Mouse (Mus musculus): ENCODE measurements around the gene 1810055G02Rik. TPM values are rescaled to one million over a fixed set of nuclear protein-coding genes. Genes with fewer than 3 reads are reported as not detected.

The 1810055G02Rik gene
- polyA plus RNA-seq, 1 experiment = 61.9 TPM

- H3K36me3 ChIP-seq (ENCODE audit: control insufficient read depth, insufficient read depth) = no peaks in the 10 kb centered on the region
- TF ChIP-seq MYOG (IDR thresholded peaks at IDR 0.05; ENCODE audit: control insufficient read depth, extremely low read depth, insufficient read length) (no peak), MAX (IDR thresholded peaks at IDR 0.05) (no peak), MYOD1 (IDR thresholded peaks at IDR 0.05; ENCODE audit: control insufficient read depth, insufficient read length, low read depth) (no peak), USF1 (IDR thresholded peaks at IDR 0.05; ENCODE audit: low read depth) (no peak), CEBPB (IDR thresholded peaks at IDR 0.05; ENCODE audit: low read depth) (no peak), FOSL1 (IDR thresholded peaks at IDR 0.05; ENCODE audit: insufficient read depth, low read length, poor library complexity, severe bottlenecking) (no peak)
- no peaks in the 10 kb centered on the region for H3K79me3 ChIP-seq (ENCODE audit: low read depth)
- no peaks in the 10 kb centered on the region for H3K79me2 ChIP-seq (ENCODE audit: control insufficient read depth, insufficient read depth)
- no peak overlapping the region for H3K4me3 ChIP-seq (ENCODE audit: insufficient read depth, poor library complexity, severe bottlenecking)
- no peak overlapping the region for H3ac ChIP-seq (ENCODE audit: control insufficient read depth, insufficient read length, low read depth)
- no peaks in the 10 kb centered on the region for H3K27me3 ChIP-seq (ENCODE audit: control insufficient read depth, insufficient read depth, insufficient read length)
These were observed 12.6 kb upstream of the 1810055G02Rik start for GRCm38 (mm10) chr19:3695471-3695870.

- no peaks in the 10 kb centered on the region for H3K79me2 ChIP-seq (ENCODE audit: control insufficient read depth, insufficient read depth)
- no peaks in the 10 kb centered on the region for H3K27me3 ChIP-seq (ENCODE audit: control insufficient read depth, insufficient read depth, insufficient read length)
- no peak overlapping the region for H3ac ChIP-seq (ENCODE audit: control insufficient read depth, insufficient read length, low read depth)
- no peak for TF ChIP-seq MYOG (IDR thresholded peaks at IDR 0.05; ENCODE audit: control insufficient read depth, extremely low read depth, insufficient read length)
- TF ChIP-seq MYOD1 (IDR thresholded peaks at IDR 0.05; ENCODE audit: control insufficient read depth, insufficient read length, low read depth) = no peak
- H3K4me3 ChIP-seq (ENCODE audit: insufficient read depth, poor library complexity, severe bottlenecking) = no peak overlapping the region
- no peaks in the 10 kb centered on the region for H3K36me3 ChIP-seq (ENCODE audit: control insufficient read depth, insufficient read depth)
- no peaks in the 10 kb centered on the region for H3K79me3 ChIP-seq (ENCODE audit: low read depth)
These were observed 12.1 kb upstream of the 1810055G02Rik start for GRCm38 (mm10) chr19:3695976-3696375.

- Histone ChIP-seq H3K4me3 (ENCODE audit: insufficient read depth, poor library complexity, severe bottlenecking) (no peak overlapping the region), H3K27me3 (ENCODE audit: control insufficient read depth, insufficient read depth, insufficient read length) (no peaks in the 10 kb centered on the region), H3K36me3 (ENCODE audit: control insufficient read depth, insufficient read depth) (no peaks in the 10 kb centered on the region), H3ac (ENCODE audit: control insufficient read depth, insufficient read length, low read depth) (no peak overlapping the region), H3K79me3 (ENCODE audit: low read depth) (no peaks in the 10 kb centered on the region), H3K79me2 (ENCODE audit: control insufficient read depth, insufficient read depth) (no peaks in the 10 kb centered on the region)
- TF ChIP-seq MYOD1 (IDR thresholded peaks at IDR 0.05; ENCODE audit: control insufficient read depth, insufficient read length, low read depth) (no peak), CEBPB (IDR thresholded peaks at IDR 0.05; ENCODE audit: low read depth) (no peak), FOSL1 (IDR thresholded peaks at IDR 0.05; ENCODE audit: insufficient read depth, low read length, poor library complexity, severe bottlenecking) (no peak), MAX (IDR thresholded peaks at IDR 0.05) (no peak), USF1 (IDR thresholded peaks at IDR 0.05; ENCODE audit: low read depth) (no peak), MYOG (IDR thresholded peaks at IDR 0.05; ENCODE audit: control insufficient read depth, extremely low read depth, insufficient read length) (no peak)
These were observed 10.1 kb upstream of the 1810055G02Rik start for GRCm38 (mm10) chr19:3698035-3698434.

- Histone ChIP-seq H3K79me2 (ENCODE audit: control insufficient read depth, insufficient read depth) (no peaks in the 10 kb centered on the region), H3K79me3 (ENCODE audit: low read depth) (no peaks in the 10 kb centered on the region), H3ac (ENCODE audit: control insufficient read depth, insufficient read length, low read depth) (no peak overlapping the region), H3K4me3 (ENCODE audit: insufficient read depth, poor library complexity, severe bottlenecking) (no peak overlapping the region), H3K27me3 (ENCODE audit: control insufficient read depth, insufficient read depth, insufficient read length) (no peaks in the 10 kb centered on the region), H3K36me3 (ENCODE audit: control insufficient read depth, insufficient read depth) (no peaks in the 10 kb centered on the region)
- TF ChIP-seq CEBPB (IDR thresholded peaks at IDR 0.05; ENCODE audit: low read depth) (peak; percentile 52), CTCF (IDR thresholded peaks at IDR 0.05; ENCODE audit: control insufficient read depth, insufficient read depth, insufficient read length) (peak; percentile 66), MYOG (IDR thresholded peaks at IDR 0.05; ENCODE audit: control insufficient read depth, extremely low read depth, insufficient read length) (no peak)
These were observed 8.3 kb upstream of the 1810055G02Rik start for GRCm38 (mm10) chr19:3699508-3700438.

GRCm38 (mm10) chr19:3702460-3702859, 5.6 kb upstream of the 1810055G02Rik start:
- no peaks in the 10 kb centered on the region for H3K79me3 ChIP-seq (ENCODE audit: low read depth)
- H3K4me3 ChIP-seq (ENCODE audit: insufficient read depth, poor library complexity, severe bottlenecking) = no peak overlapping the region
- H3K36me3 ChIP-seq (ENCODE audit: control insufficient read depth, insufficient read depth) = no peaks in the 10 kb centered on the region
- no peak overlapping the region for H3ac ChIP-seq (ENCODE audit: control insufficient read depth, insufficient read length, low read depth)
- TF ChIP-seq USF1 (IDR thresholded peaks at IDR 0.05; ENCODE audit: low read depth) = no peak
- no peak for TF ChIP-seq MYOG (IDR thresholded peaks at IDR 0.05; ENCODE audit: control insufficient read depth, extremely low read depth, insufficient read length)
- no peak for TF ChIP-seq CTCF (IDR thresholded peaks at IDR 0.05; ENCODE audit: control insufficient read depth, insufficient read depth, insufficient read length)
- TF ChIP-seq CEBPB (IDR thresholded peaks at IDR 0.05; ENCODE audit: low read depth) = no peak
- no peak for TF ChIP-seq MYOD1 (IDR thresholded peaks at IDR 0.05; ENCODE audit: control insufficient read depth, insufficient read length, low read depth)
- TF ChIP-seq MAX (IDR thresholded peaks at IDR 0.05) = no peak
- no peak for TF ChIP-seq FOSL1 (IDR thresholded peaks at IDR 0.05; ENCODE audit: insufficient read depth, low read length, poor library complexity, severe bottlenecking)
- H3K79me2 ChIP-seq (ENCODE audit: control insufficient read depth, insufficient read depth) = no peaks in the 10 kb centered on the region
- no peaks in the 10 kb centered on the region for H3K27me3 ChIP-seq (ENCODE audit: control insufficient read depth, insufficient read depth, insufficient read length)

- Histone ChIP-seq H3K79me3 (ENCODE audit: low read depth) (peaks cover 27% of the 10 kb centered on the region), H3K27me3 (ENCODE audit: control insufficient read depth, insufficient read depth, insufficient read length) (no peaks in the 10 kb centered on the region), H3K36me3 (ENCODE audit: control insufficient read depth, insufficient read depth) (peaks cover 3% of the 10 kb centered on the region), H3ac (ENCODE audit: control insufficient read depth, insufficient read length, low read depth) (no peak overlapping the region), H3K79me2 (ENCODE audit: control insufficient read depth, insufficient read depth) (peaks cover 31% of the 10 kb centered on the region), H3K4me3 (ENCODE audit: insufficient read depth, poor library complexity, severe bottlenecking) (no peak overlapping the region)
- TF ChIP-seq FOSL1 (IDR thresholded peaks at IDR 0.05; ENCODE audit: insufficient read depth, low read length, poor library complexity, severe bottlenecking) (no peak), CTCF (IDR thresholded peaks at IDR 0.05; ENCODE audit: control insufficient read depth, insufficient read depth, insufficient read length) (no peak), MAX (IDR thresholded peaks at IDR 0.05) (no peak), USF1 (IDR thresholded peaks at IDR 0.05; ENCODE audit: low read depth) (no peak), MYOD1 (IDR thresholded peaks at IDR 0.05; ENCODE audit: control insufficient read depth, insufficient read length, low read depth) (no peak), CEBPB (IDR thresholded peaks at IDR 0.05; ENCODE audit: low read depth) (no peak), MYOG (IDR thresholded peaks at IDR 0.05; ENCODE audit: control insufficient read depth, extremely low read depth, insufficient read length) (no peak)
These were observed 1.8 kb upstream of the 1810055G02Rik start for GRCm38 (mm10) chr19:3706258-3706657.
